Mouse (Mus musculus): ENCODE data around the gene Rsbn1l.

DNA sequence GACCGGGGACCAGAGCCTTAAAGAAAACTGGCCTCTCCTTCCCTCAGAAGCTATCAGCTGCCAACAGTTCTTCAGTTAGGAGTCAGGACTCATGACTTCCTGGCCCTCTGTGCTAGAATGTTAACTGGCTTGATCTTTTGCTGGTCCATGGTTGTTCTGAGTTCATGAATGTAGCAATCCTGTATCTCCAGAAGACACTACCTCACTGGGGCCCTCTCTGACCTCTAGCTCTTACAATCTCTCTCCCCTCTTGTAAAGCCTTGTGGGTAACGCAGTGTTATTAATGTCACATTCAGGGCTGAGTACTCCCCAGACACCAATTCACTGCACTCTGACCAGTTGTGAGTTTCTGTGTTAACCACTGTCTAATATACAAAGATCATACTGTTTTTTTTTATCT is 51.6 kb downstream of the Rsbn1l start:
- TF ChIP-seq CTCF (IDR thresholded peaks at IDR 0.05; ENCODE audit: extremely low read depth, insufficient read depth, insufficient read length, insufficient replicate concordance) (no peak), POLR2A (IDR thresholded peaks at IDR 0.05; ENCODE audit: low read depth, low read length) (no peak)

All from spleen, adult 2 months (tissue).